Comparison of ENCODE assay signal across 12 mouse cellular contexts in genomic region chr2:38986580-38986979, GRCm38 (mm10). TPM values are rescaled to one million over a fixed set of nuclear protein-coding genes. Genes with fewer than 3 reads are reported as not detected.
DNase-seq lines count a peak whose midpoint lies in the region; ATAC-seq and TF ChIP-seq lines count a peak whose summit lies in the region.
"Had no signal": no experiment of that assay in that cellular context is flagged by ENCODE, and none has a peak within 500 bp of the region (broad histone marks: within the 10 kb centered on the region; RNA-seq: fewer than 3 reads in every experiment).

No protein-coding gene starts in this region.

- no peak for TF ChIP-seq EP300 in heart, adult 2 months (IDR thresholded peaks at IDR 0.05; ENCODE audit: insufficient read depth, low read depth, low read length)

- H3K27ac ChIP-seq in heart, adult 2 months = no peak overlapping the region
- no peak overlapping the region for H3K27ac ChIP-seq in heart, embryonic 11.5 days (ENCODE audit: low read depth, low read length)
- no peak overlapping the region for H3K27ac ChIP-seq in midbrain, embryonic 10.5 days (replicated peaks)
- H3K27ac ChIP-seq: hindbrain, embryonic 14.5 days; lung, embryonic 15.5 days had no signal

- 22% methylated on average over 3 of the region's 3 CpGs for whole genome bisulfite sequencing in heart, adult 2 months
- 69% methylated on average over 3 of the region's 3 CpGs for WGBS in heart, embryonic 11.5 days (ENCODE audit: insufficient replicate concordance)
- WGBS in midbrain, embryonic 10.5 days = 92% methylated on average over 3 of the region's 3 CpGs

- no peak for TF ChIP-seq CTCF in heart, adult 2 months (IDR thresholded peaks at IDR 0.05)

- no peak for ATAC-seq in heart, embryonic 11.5 days (replicated peaks; ENCODE audit: insufficient number of reproducible peaks, low FRiP score, low TSS enrichment)
- ATAC-seq: forebrain, embryonic 16.5 days had no signal

- H3K4me1 ChIP-seq in heart, adult 2 months (ENCODE audit: control insufficient read depth, insufficient read depth, low read length) = peaks cover 2% of the 10 kb centered on the region; the same call in 1 of the 2 replicates
- no peaks in the 10 kb centered on the region for H3K4me1 ChIP-seq in heart, embryonic 11.5 days (ENCODE audit: control insufficient read depth, insufficient read depth, low read length)
- no peaks in the 10 kb centered on the region for H3K4me1 ChIP-seq in midbrain, embryonic 10.5 days
- H3K4me1 ChIP-seq: lung, embryonic 15.5 days had no signal

- intact Hi-C loops in heart, adult 2 months (cut with DNase I) = no loop called here
- intact Hi-C loops in gastrocnemius, postnatal 14 days (cut with DNase I; ENCODE audit: low total_unique reads) = no loop called here

- no peak for TF ChIP-seq POLR2A in heart, adult 2 months (IDR thresholded peaks at IDR 0.05; ENCODE audit: insufficient read depth, low read depth, low read length)

- no peaks in the 10 kb centered on the region; the same call in 1 of the 2 replicates for H3K9me3 ChIP-seq in heart, embryonic 11.5 days (replicated peaks; ENCODE audit: control insufficient read depth, low read length)
- peaks cover 9% of the 10 kb centered on the region; the same call in 1 of the 2 replicates for H3K9me3 ChIP-seq in midbrain, embryonic 10.5 days (replicated peaks)
- H3K9me3 ChIP-seq: lung, embryonic 15.5 days had no signal

- H3K4me2 ChIP-seq in heart, embryonic 11.5 days = no peak overlapping the region
- H3K4me2 ChIP-seq: hindbrain, embryonic 14.5 days; lung, embryonic 15.5 days had no signal

- no peaks in the 10 kb centered on the region for H3K27me3 ChIP-seq in heart, adult 2 months (ENCODE audit: control insufficient read depth, insufficient read depth, low read length)
- H3K27me3 ChIP-seq in heart, embryonic 11.5 days (ENCODE audit: control insufficient read depth, insufficient read depth, low read length) = no peaks in the 10 kb centered on the region
- no peaks in the 10 kb centered on the region for H3K27me3 ChIP-seq in midbrain, embryonic 10.5 days (ENCODE audit: low read depth, poor library complexity, severe bottlenecking)
- H3K27me3 ChIP-seq: CH12.LX; lung, embryonic 15.5 days had no signal

- H3K9ac ChIP-seq in heart, adult 2 months (ENCODE audit: low read depth, low read length) = no peak overlapping the region
- H3K9ac ChIP-seq in heart, embryonic 11.5 days (ENCODE audit: low read depth, low read length) = no peak overlapping the region
- H3K9ac ChIP-seq: hindbrain, embryonic 14.5 days; lung, embryonic 15.5 days had no signal

- H3K79me2 ChIP-seq in heart, adult 2 months (replicated peaks; ENCODE audit: control insufficient read depth, insufficient read depth, low read length) = no peaks in the 10 kb centered on the region

- H3K4me3 ChIP-seq in heart, adult 2 months = no peak overlapping the region
- no peak overlapping the region for H3K4me3 ChIP-seq in heart, embryonic 11.5 days (ENCODE audit: low read depth, low read length)
- no peak overlapping the region for H3K4me3 ChIP-seq in midbrain, embryonic 10.5 days
- H3K4me3 ChIP-seq: lung, embryonic 15.5 days had no signal

- peak; percentile 77 to 84 for DNase-seq in heart, adult 2 months
- DNase-seq in Muller cell, postnatal 12 days (ENCODE audit: inconsistent ontology term) = peak; percentile 88
- DNase-seq in gastrocnemius, postnatal 14 days = peak; percentile 70
- peak; percentile 45 to 62 for DNase-seq in kidney, postnatal 4 days
- DNase-seq in layer of hippocampus, adult 9-11 months = no peak
- DNase-seq in urinary bladder, adult 2 months (ENCODE audit: low spot score) = no peak
- no peak for DNase-seq in midbrain, embryonic 10.5 days (ENCODE audit: low spot score)

- H3K36me3 ChIP-seq in heart, adult 2 months (ENCODE audit: control insufficient read depth, insufficient read depth, low read length) = no peaks in the 10 kb centered on the region
- H3K36me3 ChIP-seq in heart, embryonic 11.5 days (ENCODE audit: control insufficient read depth, insufficient read depth, low read length) = no peaks in the 10 kb centered on the region
- no peaks in the 10 kb centered on the region for H3K36me3 ChIP-seq in midbrain, embryonic 10.5 days
- H3K36me3 ChIP-seq: lung, embryonic 15.5 days had no signal

RNA-seq across cellular contexts. Expression of gene Wdr38, which starts 10.7 kb away (rescaled TPM):
- total RNA-seq in heart, adult 2 months (2021) = under 1 TPM in 1 of 2 experiments, not detected in 1; 0.20 TPM
- 0.47 and 0.59 TPM in 2 replicates for polyA plus RNA-seq in heart, adult 2 months (2012; rRNA removed)
- 0.65 and 1.3 TPM in 2 replicates for polyA plus RNA-seq in heart, embryonic 11.5 days (2014; fragmentation: Nextera tagmentation; extraction: Ambion mirVana)
- total RNA-seq in gastrocnemius, postnatal 14 days (2021) = under 1 TPM in 1 of 2 experiments, not detected in 1; 0.08 TPM
- polyA plus RNA-seq in urinary bladder, adult 2 months (2012; rRNA removed) = 0.88 and 1.1 TPM in 2 replicates
- 1.9 and 2.2 TPM in 2 replicates for polyA plus RNA-seq in midbrain, embryonic 10.5 days (2016; fragmentation: Nextera tagmentation; extraction: Ambion mirVana)

RNA-seq across cellular contexts. Expression of gene Arpc5l, which starts 18.6 kb away (rescaled TPM):
- 100 to 1,000 TPM in 1 of 2 experiments, 10 to 100 TPM in 1; 85.1 to 102 TPM for total RNA-seq in heart, adult 2 months (2021)
- 38.8 and 51.5 TPM in 2 replicates for polyA plus RNA-seq in heart, adult 2 months (2012; rRNA removed)
- 82.9 and 97.0 TPM in 2 replicates for polyA plus RNA-seq in heart, embryonic 11.5 days (2014; fragmentation: Nextera tagmentation; extraction: Ambion mirVana)
- total RNA-seq in gastrocnemius, postnatal 14 days (2021) = 10 to 100 TPM; 55.1 to 58.2 TPM
- 72.3 and 79.9 TPM in 2 replicates for polyA plus RNA-seq in urinary bladder, adult 2 months (2012; rRNA removed)
- 135 and 138 TPM in 2 replicates for polyA plus RNA-seq in midbrain, embryonic 10.5 days (2016; fragmentation: Nextera tagmentation; extraction: Ambion mirVana)

RNA-seq across cellular contexts. Expression of gene Rpl35, which starts 18.8 kb away (rescaled TPM):
- 100 to 1,000 TPM; 307 to 341 TPM for total RNA-seq in heart, adult 2 months (2021)
- polyA plus RNA-seq in heart, adult 2 months (2012; rRNA removed) = 90.7 and 108 TPM in 2 replicates
- 768 and 887 TPM in 2 replicates for polyA plus RNA-seq in heart, embryonic 11.5 days (2014; fragmentation: Nextera tagmentation; extraction: Ambion mirVana)
- 100 to 1,000 TPM; 326 to 377 TPM for total RNA-seq in gastrocnemius, postnatal 14 days (2021)
- 609 and 648 TPM in 2 replicates for polyA plus RNA-seq in urinary bladder, adult 2 months (2012; rRNA removed)
- polyA plus RNA-seq in midbrain, embryonic 10.5 days (2016; fragmentation: Nextera tagmentation; extraction: Ambion mirVana) = 837 and 1,005 TPM in 2 replicates

RNA-seq across cellular contexts. Expression of gene Olfml2a, which starts 54.8 kb away (rescaled TPM):
- 1 to 10 TPM; 3.0 to 3.8 TPM for total RNA-seq in heart, adult 2 months (2021)
- polyA plus RNA-seq in heart, adult 2 months (2012; rRNA removed) = 2.9 and 6.6 TPM in 2 replicates
- 2.1 and 3.7 TPM in 2 replicates for polyA plus RNA-seq in heart, embryonic 11.5 days (2014; fragmentation: Nextera tagmentation; extraction: Ambion mirVana)
- total RNA-seq in gastrocnemius, postnatal 14 days (2021) = 10 to 100 TPM; 13.7 to 18.8 TPM
- polyA plus RNA-seq in urinary bladder, adult 2 months (2012; rRNA removed) = 7.7 and 12.3 TPM in 2 replicates
- 1.5 and 2.0 TPM in 2 replicates for polyA plus RNA-seq in midbrain, embryonic 10.5 days (2016; fragmentation: Nextera tagmentation; extraction: Ambion mirVana)

RNA-seq across cellular contexts. Expression of gene Nr6a1, which starts 59.1 kb away (rescaled TPM):
- 1 to 10 TPM; 1.2 to 1.4 TPM for total RNA-seq in heart, adult 2 months (2021)
- 1.3 and 2.0 TPM in 2 replicates for polyA plus RNA-seq in heart, adult 2 months (2012; rRNA removed)
- 1.6 and 1.9 TPM in 2 replicates for polyA plus RNA-seq in heart, embryonic 11.5 days (2014; fragmentation: Nextera tagmentation; extraction: Ambion mirVana)
- 1 to 10 TPM; 1.5 to 2.1 TPM for total RNA-seq in gastrocnemius, postnatal 14 days (2021)
- 5.3 and 5.4 TPM in 2 replicates for polyA plus RNA-seq in urinary bladder, adult 2 months (2012; rRNA removed)
- 5.8 and 11.9 TPM in 2 replicates for polyA plus RNA-seq in midbrain, embryonic 10.5 days (2016; fragmentation: Nextera tagmentation; extraction: Ambion mirVana)

Comparison
In these comparisons a context has a peak if more than half of its experiments do, and no peak if none do; other contexts are left out.
1. DNase-seq: peak in heart, adult 2 months (2 of 2), Muller cell, postnatal 12 days (single experiment), gastrocnemius, postnatal 14 days (single experiment) and kidney, postnatal 4 days (2 of 2); none in layer of hippocampus, adult 9-11 months (single experiment), urinary bladder, adult 2 months (single experiment) and midbrain, embryonic 10.5 days (single experiment).